Mouse (Mus musculus): ENCODE results near the gene Ssxb3.
"Not testable (repeated sequence)": the region's sequence is repeated elsewhere in the genome, so short reads cannot be mapped to it uniquely, and the experiment has no call there.

The Ssxb3 gene

GRCm38 (mm10) chrX:8591716-8592115 lies at the start of gene Ssxb3:
Gene Ssxb3 (minus strand): TSS chrX:8591816.
- not testable (repeated sequence) for DNase-seq

DNA sequence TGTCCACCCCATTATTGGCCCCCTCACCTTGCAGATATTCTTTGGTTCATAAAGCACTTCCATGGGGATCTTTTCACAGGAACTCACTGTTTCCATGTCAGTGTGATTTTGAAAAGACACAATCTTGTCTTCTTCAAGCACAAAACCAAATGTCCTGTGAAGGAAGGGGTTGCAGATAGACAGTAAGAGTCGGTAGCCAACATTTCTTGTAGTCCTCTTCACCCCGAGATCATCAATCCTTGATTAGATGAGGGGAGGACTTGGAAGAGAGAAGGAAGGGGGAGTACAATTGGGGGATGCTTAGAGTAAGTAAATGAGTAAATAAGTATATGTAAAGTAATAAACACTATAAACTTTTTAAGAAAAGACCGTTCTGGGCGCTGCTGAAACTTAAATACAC lies 43.5 kb downstream of the Ssxb3 start, which contains the start of gene Ssxb6:
Gene Ssxb6, minus strand, starts transcription at position 101 of the 400 bp plus-strand sequence.
- DNase-seq, result not testable (repeated sequence)

All from cerebellum, postnatal 10 days (tissue).